Mouse (Mus musculus) forebrain, embryonic 15.5 days (tissue): ENCODE results near the gene Nrtn. TPM values are rescaled to one million over a fixed set of nuclear protein-coding genes. Genes with fewer than 3 reads are reported as not detected.
A peak's percentile ranks its signal among the peaks of the same experiment; 100 is the strongest.

Source experiments
- ATAC-seq: fragments of 200-750 bp; cut with Nextera tagmentation; replicated peaks from 2 replicates; pipeline ENCODE4 v1.8.0; 2017; ENCODE audit warnings: mild to moderate bottlenecking, moderate TSS enrichment, moderate library complexity
- H3K27ac ChIP-seq: fragments of 300-500 bp; sonication (generic); replicated peaks from 2 replicates; pipeline ENCODE4 v1.5.1; 2015; ENCODE audit warnings: mild to moderate bottlenecking, inconsistent platforms
- H3K27me3 ChIP-seq: fragments of 300-500 bp; sonication (generic); 2 replicates; pipeline ENCODE4 v1.6.1; 2015; ENCODE audit warnings: inconsistent platforms
- H3K36me3 ChIP-seq: fragments of 300-500 bp; sonication (generic); 2 replicates; pipeline ENCODE4 v1.6.1; 2015; ENCODE audit warnings: mild to moderate bottlenecking, inconsistent platforms
- H3K4me1 ChIP-seq: fragments of 300-500 bp; sonication (generic); 2 replicates; pipeline ENCODE4 v1.6.1; 2015; ENCODE audit warnings: inconsistent platforms
- H3K4me2 ChIP-seq: fragments of 300-500 bp; sonication (generic); replicated peaks from 2 replicates; pipeline ENCODE4 v1.6.1; 2015; ENCODE audit warnings: mild to moderate bottlenecking, inconsistent platforms
- H3K4me3 ChIP-seq: fragments of 300-500 bp; sonication (generic); 2 replicates; pipeline ENCODE4 v1.5.1; 2015; ENCODE audit warnings: mild to moderate bottlenecking, inconsistent platforms
- H3K9ac ChIP-seq: fragments of 300-500 bp; sonication (generic); replicated peaks from 2 replicates; pipeline ENCODE4 v1.6.1; 2015; ENCODE audit warnings: mild to moderate bottlenecking, inconsistent platforms
- H3K9me3 ChIP-seq: fragments of 300-500 bp; sonication (generic); 2 replicates; pipeline ENCODE4 v1.6.1; 2016; ENCODE audit warnings: inconsistent platforms
- WGBS: fragments of 180-500 bp; shearing (Covaris S2); methylation state at CpG from one replicate; pipeline ENCODE4 v1.1.7; 2015; ENCODE audit warnings: mixed read lengths; 5-methylcytosine and 5-hydroxymethylcytosine counted together
- polyA plus RNA-seq: library from polyadenylated mRNA; unstranded; fragments of >200 nt; fragmentation: Nextera tagmentation; extraction: Ambion mirVana; gene quantifications from 2 replicates; pipeline ENCODE4 v1.2.1, GENCODE M21; 2015

Gene Nrtn
- polyA plus RNA-seq, 1 experiment from 2014 or later = 1.2 TPM

GRCm38 (mm10) chr17:56759261-56759660, 1.9 kb upstream of the Nrtn start:
- WGBS = 68% methylated on average over 7 of the region's 7 CpGs
- Histone ChIP-seq H3K9ac (no peak overlapping the region), H3K4me3 (no peak overlapping the region), H3K9me3 (no peaks in the 10 kb centered on the region), H3K27me3 (peaks cover 46% of the 10 kb centered on the region), H3K4me1 (peaks cover 35% of the 10 kb centered on the region), H3K4me2 (no peak overlapping the region), H3K36me3 (no peaks in the 10 kb centered on the region), H3K27ac (no peak overlapping the region)
- ATAC-seq = no peak

- H3K27ac ChIP-seq = no peak overlapping the region
- H3K36me3 ChIP-seq = no peaks in the 10 kb centered on the region
- H3K27me3 ChIP-seq = peaks cover 56% of the 10 kb centered on the region
- H3K4me2 ChIP-seq = no peak overlapping the region
- H3K9me3 ChIP-seq = no peaks in the 10 kb centered on the region
- no peak overlapping the region for H3K9ac ChIP-seq
- WGBS = 5% methylated on average over 12 of the region's 12 CpGs
- H3K4me3 ChIP-seq = no peak overlapping the region
- peaks cover 26% of the 10 kb centered on the region for H3K4me1 ChIP-seq
- ATAC-seq = no peak
Observed at GRCm38 (mm10) chr17:56758132-56758531, 802 bp upstream of the Nrtn start.

- H3K27me3 ChIP-seq = peaks cover 69% of the 10 kb centered on the region
- ATAC-seq = no peak; the same call in 1 of the 2 replicates
- no peak overlapping the region for H3K27ac ChIP-seq
- 2% methylated on average over 49 of the region's 51 CpGs for WGBS
- H3K36me3 ChIP-seq = no peaks in the 10 kb centered on the region
- H3K9ac ChIP-seq = peak overlapping the region; percentile 37; the same call in 1 of the 2 replicates
- no peaks in the 10 kb centered on the region for H3K9me3 ChIP-seq
- H3K4me1 ChIP-seq = peaks cover 16% of the 10 kb centered on the region
- H3K4me2 ChIP-seq = peak overlapping the region; percentile 75
- peak overlapping the region; percentile 41 for H3K4me3 ChIP-seq
Observed at GRCm38 (mm10) chr17:56756703-56757399, 479 bp downstream of the Nrtn start.

- 17% methylated on average over 36 of the region's 36 CpGs for WGBS
Observed at GRCm38 (mm10) chr17:56754271-56755185, 2.8 kb downstream of the Nrtn start.

GRCm38 (mm10) chr17:56753452-56753851, 3.9 kb downstream of the Nrtn start:
- Histone ChIP-seq H3K4me1 (peaks cover 11% of the 10 kb centered on the region), H3K9me3 (no peaks in the 10 kb centered on the region), H3K9ac (no peak overlapping the region), H3K27ac (no peak overlapping the region), H3K27me3 (peaks cover 61% of the 10 kb centered on the region), H3K36me3 (no peaks in the 10 kb centered on the region), H3K4me3 (no peak overlapping the region), H3K4me2 (no peak overlapping the region)
- WGBS = 26% methylated on average over 15 of the region's 15 CpGs
- no peak for ATAC-seq

More at GRCm38 (mm10) chr17:56754271-56755185, 2.8 kb downstream of the Nrtn start:
- Histone ChIP-seq H3K4me1 (peaks cover 11% of the 10 kb centered on the region), H3K36me3 (no peaks in the 10 kb centered on the region), H3K9ac (no peak overlapping the region), H3K4me3 (no peak overlapping the region), H3K4me2 (no peak overlapping the region), H3K27ac (no peak overlapping the region), H3K27me3 (peaks cover 62% of the 10 kb centered on the region), H3K9me3 (no peaks in the 10 kb centered on the region)
- ATAC-seq = no peak

- peak; percentile 85 for ATAC-seq
- Histone ChIP-seq H3K9ac (no peak overlapping the region; the same call in 1 of the 2 replicates), H3K4me1 (no peaks in the 10 kb centered on the region), H3K36me3 (no peaks in the 10 kb centered on the region), H3K4me3 (peak overlapping the region; percentile 40), H3K27me3 (peaks cover 45% of the 10 kb centered on the region), H3K4me2 (peak overlapping the region; percentile 55), H3K27ac (no peak overlapping the region), H3K9me3 (no peaks in the 10 kb centered on the region)
- WGBS = 17% methylated on average over 71 of the region's 71 CpGs
Observed at GRCm38 (mm10) chr17:56751404-56752072, 5.8 kb downstream of the Nrtn start.

- no peaks in the 10 kb centered on the region for H3K36me3 ChIP-seq
- WGBS = 61% methylated on average over 5 of the region's 5 CpGs
- no peak overlapping the region for H3K9ac ChIP-seq
- H3K9me3 ChIP-seq = no peaks in the 10 kb centered on the region
- no peaks in the 10 kb centered on the region for H3K4me1 ChIP-seq
- ATAC-seq = no peak
- no peak overlapping the region for H3K4me3 ChIP-seq
- no peak overlapping the region for H3K4me2 ChIP-seq
- no peaks in the 10 kb centered on the region for H3K27me3 ChIP-seq
- no peak overlapping the region for H3K27ac ChIP-seq
Observed at GRCm38 (mm10) chr17:56744173-56744572, 13.2 kb downstream of the Nrtn start.

GRCm38 (mm10) chr17:56740788-56741160, 16.6 kb downstream of the Nrtn start:
- Histone ChIP-seq H3K9ac (no peak overlapping the region), H3K4me2 (no peak overlapping the region), H3K9me3 (no peaks in the 10 kb centered on the region), H3K4me1 (no peaks in the 10 kb centered on the region), H3K27me3 (no peaks in the 10 kb centered on the region), H3K27ac (no peak overlapping the region), H3K4me3 (no peak overlapping the region), H3K36me3 (no peaks in the 10 kb centered on the region)
- ATAC-seq = no peak
- WGBS = 80% methylated on average over 17 of the region's 17 CpGs

GRCm38 (mm10) chr17:56740118-56740787, 17.1 kb downstream of the Nrtn start:
- Histone ChIP-seq H3K27me3 (no peaks in the 10 kb centered on the region), H3K9ac (no peak overlapping the region), H3K9me3 (no peaks in the 10 kb centered on the region), H3K4me2 (no peak overlapping the region), H3K27ac (no peak overlapping the region), H3K4me3 (no peak overlapping the region), H3K36me3 (no peaks in the 10 kb centered on the region), H3K4me1 (no peaks in the 10 kb centered on the region)
- 81% methylated on average over 17 of the region's 17 CpGs for WGBS
- ATAC-seq = no peak

GRCm38 (mm10) chr17:56738221-56738620, 19.1 kb downstream of the Nrtn start:
- ATAC-seq = no peak
- Histone ChIP-seq H3K4me3 (no peak overlapping the region), H3K36me3 (no peaks in the 10 kb centered on the region), H3K4me2 (no peak overlapping the region), H3K9ac (no peak overlapping the region), H3K27me3 (no peaks in the 10 kb centered on the region), H3K27ac (no peak overlapping the region), H3K4me1 (no peaks in the 10 kb centered on the region), H3K9me3 (no peaks in the 10 kb centered on the region)
- WGBS = 88% methylated on average over 10 of the region's 10 CpGs

GRCm38 (mm10) chr17:56736534-56736933, 20.8 kb downstream of the Nrtn start:
- Histone ChIP-seq H3K9me3 (no peaks in the 10 kb centered on the region), H3K4me3 (no peak overlapping the region), H3K4me2 (no peak overlapping the region), H3K9ac (no peak overlapping the region), H3K4me1 (no peaks in the 10 kb centered on the region), H3K27ac (no peak overlapping the region), H3K36me3 (no peaks in the 10 kb centered on the region), H3K27me3 (no peaks in the 10 kb centered on the region)
- WGBS = 52% methylated on average over 8 of the region's 8 CpGs
- no peak for ATAC-seq
